In the genomic region with DNA sequence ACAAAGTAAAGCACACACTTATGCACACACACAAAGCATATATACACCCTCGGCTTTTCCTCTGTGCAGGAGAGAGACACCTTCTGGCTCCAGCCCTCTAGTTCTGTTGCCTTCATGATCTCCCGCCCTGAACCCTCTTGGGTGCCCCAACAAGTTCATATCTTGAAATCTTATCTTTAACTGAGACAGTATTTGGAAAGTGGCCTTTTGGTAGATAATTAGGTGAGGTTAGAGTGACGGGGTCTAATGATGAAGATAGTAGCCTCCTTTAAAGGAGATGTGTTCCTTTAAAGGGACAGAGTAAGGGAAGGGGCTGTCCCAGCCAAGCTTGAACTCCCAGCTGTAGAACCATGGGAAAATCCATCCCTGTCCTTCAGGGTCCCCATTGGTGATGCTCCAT, we compare ENCODE assay signal across 28 mouse cellular contexts. TPM values are rescaled to one million over a fixed set of nuclear protein-coding genes. Genes with fewer than 3 reads are reported as not detected.
"Had no signal": no experiment of that assay in that cellular context is flagged by ENCODE, and none has a peak within 500 bp of the region (broad histone marks: within the 10 kb centered on the region; RNA-seq: fewer than 3 reads in every experiment).

No protein-coding gene starts in this region.

- DNase-seq: cerebellum, adult 9-10 months; cerebellum, adult 9-11 months; cerebellum, postnatal 10 days; cerebellum, postnatal 14 days; cerebellum, postnatal 25 days; cerebellum, postnatal 36 days; embryo, embryonic 11 days; forebrain, postnatal 0 days; gastrocnemius, adult 2 months; gastrocnemius, postnatal 10 days; gastrocnemius, postnatal 14 days; gastrocnemius, postnatal 25 days; gastrocnemius, postnatal 36 days; heart, adult 11 months; heart, adult 18-20 months; heart, adult 2 months had no signal

- H3K27ac ChIP-seq: embryonic facial prominence, embryonic 10.5 days; embryonic facial prominence, embryonic 12.5 days; embryonic facial prominence, embryonic 13.5 days; embryonic facial prominence, embryonic 15.5 days; forebrain, embryonic 10.5 days; forebrain, embryonic 12.5 days; forebrain, embryonic 13.5 days; forebrain, embryonic 15.5 days; gastrocnemius, adult 2 months; heart, adult 2 months; heart, embryonic 10.5 days had no signal

- H3K36me3 ChIP-seq: embryonic facial prominence, embryonic 10.5 days; embryonic facial prominence, embryonic 12.5 days; embryonic facial prominence, embryonic 13.5 days; embryonic facial prominence, embryonic 15.5 days; forebrain, embryonic 10.5 days; forebrain, embryonic 12.5 days; forebrain, embryonic 15.5 days; heart, embryonic 10.5 days had no signal

- H3K4me3 ChIP-seq: embryonic facial prominence, embryonic 10.5 days; embryonic facial prominence, embryonic 12.5 days; embryonic facial prominence, embryonic 13.5 days; embryonic facial prominence, embryonic 15.5 days; erythroblast, embryonic 14.5 days; forebrain, embryonic 10.5 days; forebrain, embryonic 12.5 days; forebrain, embryonic 13.5 days; forebrain, embryonic 15.5 days; gastrocnemius, adult 2 months; heart, adult 2 months; heart, embryonic 10.5 days had no signal

- ATAC-seq: forebrain, embryonic 13.5 days; forebrain, embryonic 14.5 days; forebrain, embryonic 15.5 days; forebrain, embryonic 16.5 days; forebrain, postnatal 0 days had no signal

- H3K9ac ChIP-seq: embryonic facial prominence, embryonic 12.5 days; embryonic facial prominence, embryonic 13.5 days; embryonic facial prominence, embryonic 15.5 days; forebrain, embryonic 12.5 days; forebrain, embryonic 13.5 days; forebrain, embryonic 15.5 days; forebrain, postnatal 0 days had no signal

- H3K4me1 ChIP-seq: forebrain, embryonic 12.5 days; forebrain, embryonic 13.5 days had no signal

- H3K9me3 ChIP-seq: embryonic facial prominence, embryonic 10.5 days; embryonic facial prominence, embryonic 12.5 days; embryonic facial prominence, embryonic 13.5 days; embryonic facial prominence, embryonic 15.5 days; forebrain, embryonic 10.5 days; forebrain, embryonic 12.5 days; forebrain, embryonic 13.5 days; forebrain, embryonic 15.5 days; heart, embryonic 10.5 days had no signal

RNA-seq across cellular contexts. Expression of gene Slc22a3, which starts 3.7 kb away (rescaled TPM):
- polyA plus RNA-seq: erythroblast, embryonic 14.5 days; forebrain, embryonic 12.5 days had no signal
